Mouse (Mus musculus) small intestine, adult 10 weeks (tissue): ENCODE data around the gene Dnaaf3. TPM values are rescaled to one million over a fixed set of nuclear protein-coding genes. Genes with fewer than 3 reads are reported as not detected.

Experiments
- polyA plus RNA-seq: library from polyadenylated mRNA; stranded (reverse); fragments of 350-450 nt; fragmentation: Illumina TruSeq; extraction: RNeasy Lipid Tissue Mini Kit (QIAGEN cat#74804); gene quantifications from one replicate; pipeline ENCODE4 v1.2.3, GENCODE M21; 2014; ENCODE audit warnings: low replicate concordance

The Dnaaf3 gene
- not detected for polyA plus RNA-seq

DNA sequence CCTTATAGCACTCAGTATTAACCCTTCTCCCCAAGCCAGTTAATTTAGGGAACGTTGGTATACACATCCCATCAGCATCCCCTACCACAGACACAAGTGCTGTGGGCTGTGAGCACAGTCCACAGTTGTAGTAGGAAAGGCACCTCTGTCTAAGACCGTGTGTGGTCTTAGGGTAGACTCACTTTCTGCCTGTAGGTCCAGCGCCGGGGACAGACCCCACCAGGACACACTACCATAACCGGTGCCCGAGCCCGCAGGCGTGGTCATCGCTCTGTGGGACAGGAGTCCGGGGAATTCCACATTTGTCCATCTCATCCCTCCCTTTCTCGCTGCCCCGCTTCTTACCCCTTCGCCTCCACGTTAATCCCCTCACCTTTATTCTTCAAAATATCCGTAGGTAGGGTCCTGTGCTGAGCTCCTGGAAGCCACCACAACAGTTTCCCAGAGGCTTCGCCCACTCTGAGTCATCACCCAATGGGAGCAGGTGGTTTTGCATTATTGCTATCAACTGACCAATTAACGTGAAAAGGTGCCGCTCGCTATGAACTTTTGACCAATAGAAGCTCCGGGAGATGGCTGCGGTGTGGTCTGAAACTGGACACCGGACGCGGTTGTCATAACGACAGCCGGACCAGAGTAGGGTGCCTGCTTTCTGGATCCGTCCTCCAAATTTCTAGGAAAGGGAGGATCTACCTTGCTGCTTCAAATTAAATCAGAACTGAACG, at the start of gene Dnaaf3:
Dnaaf3 (minus strand) TSS at position 449 of the 725 bp plus-strand sequence.

GRCm38 (mm10) chr7:4547221-4547641, 15.0 kb upstream of the Dnaaf3 start, which contains the start of gene Syt5:
TSS of gene Syt5 (minus strand) at chr7:4547541.

GRCm38 (mm10) chr7:4524212-4524922, 7.9 kb downstream of the Dnaaf3 start, which contains the start of gene Tnni3:
TSS of gene Tnni3 (minus strand) at chr7:4524229.

DNA sequence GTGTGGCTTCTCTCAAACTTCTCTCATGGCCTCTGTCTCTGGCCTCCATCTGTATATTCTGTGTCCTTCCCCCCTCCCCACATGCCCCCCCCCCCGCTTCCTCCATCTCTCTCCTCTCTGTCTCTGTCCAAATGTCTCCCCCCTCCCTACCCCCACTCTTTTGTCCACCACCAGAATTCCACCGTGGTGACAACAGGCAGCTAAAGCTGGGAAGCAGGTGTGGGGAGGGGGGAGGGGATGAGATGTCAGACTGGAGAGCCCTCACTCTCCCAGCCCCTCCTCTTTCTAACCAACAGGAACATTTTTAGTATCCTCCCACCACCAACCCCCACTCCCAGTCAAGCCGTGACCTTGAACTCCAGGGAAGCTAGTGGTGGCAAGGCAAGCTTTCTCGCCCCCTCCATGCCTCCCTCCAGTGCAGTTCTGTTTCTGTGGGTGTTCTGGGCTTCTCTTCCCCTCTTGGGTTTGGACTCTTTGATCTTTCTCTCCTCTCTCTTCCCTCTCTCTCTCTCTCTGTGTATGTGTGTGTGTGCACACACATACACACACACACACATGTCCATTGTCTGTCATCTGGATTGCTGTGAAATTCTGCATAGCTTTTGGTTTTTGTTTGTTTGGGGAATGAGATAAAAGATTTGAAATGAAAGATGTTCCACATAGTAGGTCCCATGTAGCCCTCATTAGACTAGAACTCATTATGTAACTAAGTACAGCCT, 15.8 kb downstream of the Dnaaf3 start, which contains the start of gene Tnnt1:
Tnnt1 (minus strand) TSS at position 51 of the 719 bp plus-strand sequence.

DNA sequence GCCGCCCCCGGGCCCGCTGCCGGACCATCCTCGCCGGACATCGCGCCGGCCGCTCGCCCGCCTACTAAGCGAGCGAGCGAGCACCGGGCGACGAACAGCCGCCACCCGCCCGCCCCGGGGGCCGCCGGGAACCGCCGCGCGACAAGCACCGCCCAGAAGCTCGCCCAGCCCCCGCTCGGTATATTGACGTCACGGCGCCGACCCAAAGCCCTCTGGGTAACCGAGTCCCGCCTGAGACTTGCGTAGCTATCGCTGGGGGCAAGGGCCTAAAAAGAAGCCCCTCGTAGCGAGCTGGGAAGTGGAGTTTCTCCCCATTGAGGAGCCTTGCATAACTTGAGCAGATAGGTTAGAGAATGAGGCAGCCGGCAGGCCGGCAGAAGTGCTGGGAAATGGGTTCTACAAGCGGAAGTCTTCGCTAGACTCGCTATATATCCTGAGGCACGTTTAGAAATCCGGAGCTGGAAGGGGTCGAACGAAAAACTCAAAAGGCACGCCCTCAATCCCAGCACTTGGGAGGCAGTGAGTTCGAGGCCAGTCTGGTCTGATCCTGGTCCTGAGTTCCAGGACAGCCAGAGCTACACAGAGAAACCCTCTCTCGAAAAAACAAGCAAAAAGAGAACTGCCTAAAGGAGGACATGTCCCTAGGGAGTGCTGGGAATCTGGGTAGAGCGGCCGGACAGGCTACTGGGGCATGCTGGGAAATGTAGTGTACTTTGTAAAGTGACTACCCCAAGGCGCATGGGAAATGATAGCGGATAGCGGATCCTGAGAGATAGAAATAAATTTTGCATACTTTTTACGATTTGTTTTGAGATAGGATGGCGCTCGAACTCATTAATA, 30.5 kb downstream of the Dnaaf3 start, which contains the start of gene Ppp1r12c:
Ppp1r12c (minus strand) TSS at position 123 of the 840 bp plus-strand sequence.

Other genes starting within 250 kb of the Dnaaf3 start
- 0.89 TPM for gene Ncr1, start 194.7 kb downstream of the Dnaaf3 start, polyA plus RNA-seq
- gene Gp6, start 134.7 kb downstream of the Dnaaf3 start, polyA plus RNA-seq: 0.52 TPM
- 7.0 TPM for gene Rdh13, start 86.8 kb downstream of the Dnaaf3 start, polyA plus RNA-seq
- 0.11 TPM for gene Eps8l1, start 71.8 kb downstream of the Dnaaf3 start, polyA plus RNA-seq
- gene Ppp1r12c, start 30.8 kb downstream of the Dnaaf3 start, polyA plus RNA-seq: 4.6 TPM
- gene Tnnt1, start 16.1 kb downstream of the Dnaaf3 start, polyA plus RNA-seq: 0.85 TPM
- gene Tnni3, start 8.2 kb downstream of the Dnaaf3 start, polyA plus RNA-seq: not detected
- gene Syt5, start 15.1 kb upstream of the Dnaaf3 start, polyA plus RNA-seq: 1.1 TPM
- 19.6 TPM for gene Ptprh, start 71.6 kb upstream of the Dnaaf3 start, polyA plus RNA-seq
- 28.1 TPM for gene Tmem86b, start 99.0 kb upstream of the Dnaaf3 start, polyA plus RNA-seq
- gene Ppp6r1, start 126.6 kb upstream of the Dnaaf3 start, polyA plus RNA-seq: 11.5 TPM
- gene Hspbp1, start 152.6 kb upstream of the Dnaaf3 start, polyA plus RNA-seq: not detected
- gene Brsk1, start 158.2 kb upstream of the Dnaaf3 start, polyA plus RNA-seq: not detected
- gene Tmem150b, start 192.8 kb upstream of the Dnaaf3 start, polyA plus RNA-seq: 4.2 TPM
- gene Kmt5c, start 207.7 kb upstream of the Dnaaf3 start, polyA plus RNA-seq: 2.5 TPM
- not detected for gene Cox6b2, start 220.6 kb upstream of the Dnaaf3 start, polyA plus RNA-seq
- not detected for gene Fam71e2, start 238.8 kb upstream of the Dnaaf3 start, polyA plus RNA-seq